Mouse (Mus musculus) heart, postnatal 0 days (tissue): ENCODE results near the gene Col26a1. TPM values are rescaled to one million over a fixed set of nuclear protein-coding genes. Genes with fewer than 3 reads are reported as not detected.

Experiments
- ATAC-seq: fragments of 200-750 bp; cut with Nextera tagmentation; 2 replicates; pipeline ENCODE4 v1.8.0; 2017; ENCODE audit warnings: low read depth, moderate number of reproducible peaks, moderate library complexity; ENCODE audit not compliant: insufficient read depth
- DNase-seq: peaks from one replicate; pipeline ENCODE4 v3.0.0-alpha.2; 2016; ENCODE audit warnings: low spot score
- H3K27ac ChIP-seq: fragments of 300-500 bp; sonication (generic); 2 replicates; pipeline ENCODE4 v1.5.1; 2014; ENCODE audit warnings: low read depth, mild to moderate bottlenecking
- H3K27me3 ChIP-seq: fragments of 300-500 bp; sonication (generic); 2 replicates; pipeline ENCODE4 v1.6.1; 2014; ENCODE audit warnings: low read length, mixed read lengths; ENCODE audit not compliant: control insufficient read depth, insufficient read depth
- H3K36me3 ChIP-seq: fragments of 300-500 bp; sonication (generic); replicated peaks from 2 replicates; pipeline ENCODE4 v1.6.1; 2014; ENCODE audit warnings: low read length, mixed read lengths; ENCODE audit not compliant: control insufficient read depth, insufficient read depth
- H3K4me1 ChIP-seq: fragments of 300-500 bp; sonication (generic); 2 replicates; pipeline ENCODE4 v1.6.1; 2014; ENCODE audit warnings: antibody characterized with exemption; ENCODE audit not compliant: control insufficient read depth, insufficient read depth
- H3K4me2 ChIP-seq: fragments of 300-500 bp; sonication (generic); 2 replicates; pipeline ENCODE4 v1.6.1; 2014; ENCODE audit warnings: low read depth, mild to moderate bottlenecking, low read length, moderate library complexity
- H3K4me3 ChIP-seq: fragments of 300-500 bp; sonication (generic); 2 replicates; pipeline ENCODE4 v1.5.1; 2014; ENCODE audit warnings: low read depth, low read length
- H3K9ac ChIP-seq: fragments of 300-500 bp; sonication (generic); replicated peaks from 2 replicates; pipeline ENCODE4 v1.6.1; 2014; ENCODE audit warnings: low read depth, low read length, mixed read lengths
- H3K9me3 ChIP-seq: fragments of 300-500 bp; sonication (generic); replicated peaks from 2 replicates; pipeline ENCODE4 v1.6.1; 2016; ENCODE audit warnings: low read length; ENCODE audit not compliant: control insufficient read depth
- CTCF ChIP-seq: IDR thresholded peaks from 2 replicates; pipeline ENCODE4 v1.5.1; 2016; ENCODE audit warnings: antibody characterized with exemption, control low read depth, low read depth
- EP300 ChIP-seq: IDR thresholded peaks from 2 replicates; pipeline ENCODE4 v1.6.1; 2016; ENCODE audit warnings: antibody characterized with exemption, low read depth
- WGBS: fragments of 180-500 bp; shearing (Covaris S2); extraction: QIAGEN DNeasy Blood & Tissue Kit; methylation state at CpG from one replicate; pipeline ENCODE4 v1.1.7; 2014; 5-methylcytosine and 5-hydroxymethylcytosine counted together
- polyA plus RNA-seq: library from polyadenylated mRNA; unstranded; fragments of >200 nt; fragmentation: Nextera tagmentation; extraction: Ambion mirVana; gene quantifications from 2 replicates; pipeline ENCODE4 v1.2.1, GENCODE M21; 2015
- total RNA-seq: library from RNA; depleted of rRNA; stranded (reverse); fragments of >200 nt; gene quantifications from 2 replicates; pipeline ENCODE4 v1.2.3, GENCODE M21; 2014; ENCODE audit warnings: low replicate concordance

The Col26a1 gene
- total and polyA plus RNA-seq, 2 experiments from 2014 or later: 4.1 to 9.9 TPM

- Histone ChIP-seq H3K9me3 (no peaks in the 10 kb centered on the region), H3K4me2 (no peak overlapping the region), H3K27me3 (peaks cover 17% of the 10 kb centered on the region; the same call in 1 of the 2 replicates), H3K9ac (no peak overlapping the region), H3K4me3 (no peak overlapping the region), H3K4me1 (no peaks in the 10 kb centered on the region; the same call in 1 of the 2 replicates), H3K27ac (peak overlapping the region; percentile 71), H3K36me3 (no peaks in the 10 kb centered on the region)
- TF ChIP-seq EP300 (no peak), CTCF (no peak)
- ATAC-seq (no peak), DNase-seq (no peak)
- 60% methylated on average over 9 of the region's 9 CpGs for WGBS
Observed at GRCm38 (mm10) chr5:136863276-136863675, 19.7 kb downstream of the Col26a1 start.

- Histone ChIP-seq H3K27me3 (peaks cover 17% of the 10 kb centered on the region; the same call in 1 of the 2 replicates), H3K9ac (no peak overlapping the region), H3K4me2 (no peak overlapping the region), H3K36me3 (no peaks in the 10 kb centered on the region), H3K4me1 (no peaks in the 10 kb centered on the region; the same call in 1 of the 2 replicates), H3K9me3 (peaks cover under 1% of the 10 kb centered on the region; the same call in 1 of the 2 replicates), H3K27ac (no peak overlapping the region), H3K4me3 (no peak overlapping the region)
- WGBS: 61% methylated on average over 4 of the region's 4 CpGs
- no peak for DNase-seq
- no peak for TF ChIP-seq EP300
- TF ChIP-seq CTCF: no peak
- no peak for ATAC-seq
Observed at GRCm38 (mm10) chr5:136862806-136863205, 20.2 kb downstream of the Col26a1 start.

- 19% methylated on average over 20 of the region's 20 CpGs for WGBS
- peaks cover 17% of the 10 kb centered on the region; the same call in 1 of the 2 replicates for H3K27me3 ChIP-seq
- no peak overlapping the region for H3K27ac ChIP-seq
- H3K9ac ChIP-seq: no peak overlapping the region; the same call in 1 of the 2 replicates
- H3K4me2 ChIP-seq: peak overlapping the region; percentile 38; the same call in 1 of the 2 replicates
- no peak for DNase-seq
- H3K36me3 ChIP-seq: no peaks in the 10 kb centered on the region
- no peaks in the 10 kb centered on the region; the same call in 1 of the 2 replicates for H3K4me1 ChIP-seq
- H3K9me3 ChIP-seq: peaks cover 4% of the 10 kb centered on the region; the same call in 1 of the 2 replicates
- no peak for ATAC-seq
- H3K4me3 ChIP-seq: no peak overlapping the region
- TF ChIP-seq CTCF: no peak
- no peak for TF ChIP-seq EP300
Observed at GRCm38 (mm10) chr5:136861191-136861940, 21.6 kb downstream of the Col26a1 start.

- Histone ChIP-seq H3K4me2 (no peak overlapping the region), H3K27me3 (no peaks in the 10 kb centered on the region), H3K4me3 (no peak overlapping the region), H3K36me3 (no peaks in the 10 kb centered on the region), H3K4me1 (no peaks in the 10 kb centered on the region), H3K9ac (no peak overlapping the region), H3K27ac (no peak overlapping the region), H3K9me3 (no peaks in the 10 kb centered on the region)
- ATAC-seq (no peak), DNase-seq (no peak)
- WGBS: 84% methylated on average over 6 of the region's 6 CpGs
- no peak for TF ChIP-seq EP300
Observed at GRCm38 (mm10) chr5:136850716-136851115, 32.3 kb downstream of the Col26a1 start.

- WGBS: 77% methylated on average over 19 of the region's 19 CpGs
- Histone ChIP-seq H3K9ac (no peak overlapping the region), H3K4me2 (no peak overlapping the region), H3K9me3 (no peaks in the 10 kb centered on the region), H3K27ac (no peak overlapping the region), H3K4me1 (no peaks in the 10 kb centered on the region), H3K4me3 (no peak overlapping the region), H3K27me3 (no peaks in the 10 kb centered on the region), H3K36me3 (no peaks in the 10 kb centered on the region)
- DNase-seq (no peak), ATAC-seq (no peak)
- TF ChIP-seq EP300 (no peak), CTCF (no peak)
Observed at GRCm38 (mm10) chr5:136846385-136847264, 36.4 kb downstream of the Col26a1 start.
